Mouse (Mus musculus): ENCODE results near the gene Cltc. TPM values are rescaled to one million over a fixed set of nuclear protein-coding genes. Genes with fewer than 3 reads are reported as not detected.

Gene Cltc
- polyA plus RNA-seq, 1 experiment from 2014 or later: 113 TPM

DNA sequence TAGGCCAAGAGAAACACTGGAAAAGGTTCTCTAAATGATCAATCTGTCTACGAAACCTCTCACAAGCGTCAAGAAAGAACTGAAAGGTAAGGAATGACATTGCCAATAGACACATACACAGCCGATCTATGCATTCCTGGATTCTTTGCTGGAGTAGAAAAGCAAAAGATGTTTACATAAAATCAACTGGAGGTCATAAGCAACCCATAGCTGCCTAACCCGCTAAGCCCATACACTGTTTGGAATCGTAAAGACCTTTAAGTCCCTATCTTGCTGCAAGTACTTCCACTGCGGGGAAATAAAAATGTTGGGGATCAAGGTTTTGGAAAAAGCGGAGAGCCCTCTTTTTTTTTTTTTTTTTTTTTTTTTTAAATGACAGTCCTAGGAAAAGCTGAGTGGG, 74.5 kb downstream of the Cltc start:
- Histone ChIP-seq H3K36me3 (ENCODE audit: insufficient read depth, low read length) (no peaks in the 10 kb centered on the region), H3K27ac (peak overlapping the region; percentile 83), H3K4me3 (replicated peaks; ENCODE audit: low read depth, low read length) (peak overlapping the region; percentile 57), H3K4me1 (replicated peaks; ENCODE audit: insufficient read depth, low read length) (peaks cover 13% of the 10 kb centered on the region; the same call in 1 of the 2 replicates), H3K9me3 (replicated peaks; ENCODE audit: low read length) (no peaks in the 10 kb centered on the region), H3K4me2 (ENCODE audit: low read length) (peak overlapping the region; percentile 79), H3K27me3 (ENCODE audit: insufficient read depth, low read length) (no peaks in the 10 kb centered on the region), H3K9ac (ENCODE audit: low read depth, low read length) (peak overlapping the region; percentile 66)
- DNase-seq (ENCODE audit: low spot score) (no peak), ATAC-seq (replicated peaks; ENCODE audit: low FRiP score, low read depth) (no peak)
- WGBS: 25% methylated on average over 7 of the region's 7 CpGs
- TF ChIP-seq CTCF (IDR thresholded peaks at IDR 0.05; ENCODE audit: low read depth): no peak

- no peak overlapping the region for H3K9ac ChIP-seq (ENCODE audit: low read depth, low read length)
- 67% methylated on average over 3 of the region's 3 CpGs for WGBS
- no peak for ATAC-seq (replicated peaks; ENCODE audit: low FRiP score, low read depth)
- no peak for TF ChIP-seq CTCF (IDR thresholded peaks at IDR 0.05; ENCODE audit: low read depth)
- no peaks in the 10 kb centered on the region for H3K9me3 ChIP-seq (replicated peaks; ENCODE audit: low read length)
- H3K4me2 ChIP-seq (ENCODE audit: low read length): no peak overlapping the region
- DNase-seq (ENCODE audit: low spot score): no peak
- peaks cover 13% of the 10 kb centered on the region; the same call in 1 of the 2 replicates for H3K4me1 ChIP-seq (replicated peaks; ENCODE audit: insufficient read depth, low read length)
- no peaks in the 10 kb centered on the region for H3K27me3 ChIP-seq (ENCODE audit: insufficient read depth, low read length)
- H3K36me3 ChIP-seq (ENCODE audit: insufficient read depth, low read length): no peaks in the 10 kb centered on the region
- no peak overlapping the region for H3K4me3 ChIP-seq (replicated peaks; ENCODE audit: low read depth, low read length)
- no peak overlapping the region for H3K27ac ChIP-seq
Observed at GRCm38 (mm10) chr11:86681423-86681822, 75.9 kb downstream of the Cltc start.

- Histone ChIP-seq H3K9me3 (replicated peaks; ENCODE audit: low read length) (no peaks in the 10 kb centered on the region), H3K4me1 (replicated peaks; ENCODE audit: insufficient read depth, low read length) (peaks cover 12% of the 10 kb centered on the region; the same call in 1 of the 2 replicates), H3K36me3 (ENCODE audit: insufficient read depth, low read length) (no peaks in the 10 kb centered on the region), H3K27me3 (ENCODE audit: insufficient read depth, low read length) (no peaks in the 10 kb centered on the region), H3K4me3 (replicated peaks; ENCODE audit: low read depth, low read length) (no peak overlapping the region), H3K9ac (ENCODE audit: low read depth, low read length) (no peak overlapping the region), H3K27ac (peak overlapping the region; percentile 11; the same call in 1 of the 2 replicates), H3K4me2 (ENCODE audit: low read length) (no peak overlapping the region)
- WGBS: 87% methylated on average over 3 of the region's 3 CpGs
- TF ChIP-seq CTCF (IDR thresholded peaks at IDR 0.05; ENCODE audit: low read depth): no peak
- ATAC-seq (replicated peaks; ENCODE audit: low FRiP score, low read depth) (no peak), DNase-seq (ENCODE audit: low spot score) (no peak)
Observed at GRCm38 (mm10) chr11:86680729-86681128, 76.6 kb downstream of the Cltc start.

- no peak for ATAC-seq (replicated peaks; ENCODE audit: low FRiP score, low read depth)
- 36% methylated on average over 5 of the region's 5 CpGs for WGBS
Observed at GRCm38 (mm10) chr11:86678957-86679356, 78.4 kb downstream of the Cltc start.

DNA sequence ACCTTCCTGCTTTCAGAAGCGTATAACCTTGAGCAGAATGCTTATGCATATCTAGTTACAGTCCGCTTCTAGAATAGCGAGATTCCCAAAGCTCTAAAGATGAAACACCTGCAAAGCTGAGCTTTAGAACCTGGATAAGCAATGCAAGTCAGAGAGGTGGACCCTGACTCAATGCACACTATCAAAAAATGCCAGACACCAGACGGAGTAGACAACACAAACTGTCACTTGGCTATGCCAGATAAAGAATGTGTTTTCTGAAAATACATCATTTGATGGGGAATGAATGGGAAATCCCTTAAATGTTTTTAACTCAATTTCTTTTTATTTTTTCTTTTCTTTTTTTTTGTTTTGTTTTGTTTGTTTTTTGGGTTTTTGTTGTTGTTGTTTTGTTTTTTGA, 81.8 kb downstream of the Cltc start:
- Histone ChIP-seq H3K27me3 (ENCODE audit: insufficient read depth, low read length) (no peaks in the 10 kb centered on the region), H3K9ac (ENCODE audit: low read depth, low read length) (no peak overlapping the region), H3K4me3 (replicated peaks; ENCODE audit: low read depth, low read length) (no peak overlapping the region), H3K4me2 (ENCODE audit: low read length) (no peak overlapping the region), H3K4me1 (replicated peaks; ENCODE audit: insufficient read depth, low read length) (no peaks in the 10 kb centered on the region), H3K36me3 (ENCODE audit: insufficient read depth, low read length) (no peaks in the 10 kb centered on the region), H3K27ac (no peak overlapping the region), H3K9me3 (replicated peaks; ENCODE audit: low read length) (no peaks in the 10 kb centered on the region)
- DNase-seq (ENCODE audit: low spot score) (no peak), ATAC-seq (replicated peaks; ENCODE audit: low FRiP score, low read depth) (no peak)
- no peak for TF ChIP-seq CTCF (IDR thresholded peaks at IDR 0.05; ENCODE audit: low read depth)
- WGBS: 84% methylated on average over 4 of the region's 4 CpGs

More at GRCm38 (mm10) chr11:86678957-86679356, 78.4 kb downstream of the Cltc start:
- Histone ChIP-seq H3K9ac (ENCODE audit: low read depth, low read length) (no peak overlapping the region), H3K27ac (peak overlapping the region; percentile 57; the same call in 1 of the 2 replicates), H3K27me3 (ENCODE audit: insufficient read depth, low read length) (no peaks in the 10 kb centered on the region), H3K4me3 (replicated peaks; ENCODE audit: low read depth, low read length) (no peak overlapping the region), H3K36me3 (ENCODE audit: insufficient read depth, low read length) (no peaks in the 10 kb centered on the region), H3K4me1 (replicated peaks; ENCODE audit: insufficient read depth, low read length) (no peaks in the 10 kb centered on the region), H3K4me2 (ENCODE audit: low read length) (no peak overlapping the region), H3K9me3 (replicated peaks; ENCODE audit: low read length) (no peaks in the 10 kb centered on the region)
- DNase-seq (ENCODE audit: low spot score): peak; percentile 48
- no peak for TF ChIP-seq CTCF (IDR thresholded peaks at IDR 0.05; ENCODE audit: low read depth)

GRCm38 (mm10) chr11:86672772-86673171, 84.6 kb downstream of the Cltc start:
- H3K9me3 ChIP-seq (replicated peaks; ENCODE audit: low read length): no peaks in the 10 kb centered on the region
- no peak overlapping the region for H3K27ac ChIP-seq
- no peak overlapping the region for H3K9ac ChIP-seq (ENCODE audit: low read depth, low read length)
- no peak overlapping the region for H3K4me2 ChIP-seq (ENCODE audit: low read length)
- 88% methylated on average over 3 of the region's 3 CpGs for WGBS
- no peaks in the 10 kb centered on the region for H3K36me3 ChIP-seq (ENCODE audit: insufficient read depth, low read length)
- H3K4me1 ChIP-seq (replicated peaks; ENCODE audit: insufficient read depth, low read length): no peaks in the 10 kb centered on the region
- no peak for ATAC-seq (replicated peaks; ENCODE audit: low FRiP score, low read depth)
- no peak overlapping the region for H3K4me3 ChIP-seq (replicated peaks; ENCODE audit: low read depth, low read length)
- DNase-seq (ENCODE audit: low spot score): no peak
- no peaks in the 10 kb centered on the region for H3K27me3 ChIP-seq (ENCODE audit: insufficient read depth, low read length)
- TF ChIP-seq CTCF (IDR thresholded peaks at IDR 0.05; ENCODE audit: low read depth): no peak
